Mouse (Mus musculus): ENCODE results near the gene Hspa5.

Hspa5 gene

GRCm38 (mm10) chr2:34810775-34811174 is 39.0 kb downstream of the Hspa5 start:
- DNase-seq = no peak

- no peak for DNase-seq
These were observed 40.9 kb downstream of the Hspa5 start for GRCm38 (mm10) chr2:34812706-34813105.

- DNase-seq = peak; percentile 42
These were observed 44.1 kb downstream of the Hspa5 start for GRCm38 (mm10) chr2:34815893-34816292.

GRCm38 (mm10) chr2:34818492-34818891 is 46.7 kb downstream of the Hspa5 start:
- DNase-seq = no peak

- DNase-seq = peak; percentile 92
These were observed 54.2 kb downstream of the Hspa5 start, which contains the start of gene Fbxw2 for GRCm38 (mm10) chr2:34825827-34826459. Gene Fbxw2, minus strand, starts transcription at chr2:34826311.

- DNase-seq = no peak
These were observed 54.9 kb downstream of the Hspa5 start for GRCm38 (mm10) chr2:34826460-34827231.

Measured in liver (tissue).